Mouse (Mus musculus) fibroblast of lung, adult 2 months (primary cell): ENCODE measurements around the gene Tbcd.

ENCODE experiments used
- DNase-seq: peaks from one replicate; pipeline ENCODE4 v3.0.0-alpha.2; 2011; ENCODE audit warnings: low read depth

Tbcd gene

GRCm38 (mm10) chr11:121451753-121452635 is at the start of gene Tbcd:
TSS of gene Tbcd (plus strand) at chr11:121451949.
- DNase-seq = peak; percentile 77

GRCm38 (mm10) chr11:121407366-121408155 is 44.2 kb upstream of the Tbcd start:
- no peak for DNase-seq

- no peak for DNase-seq
Measured at GRCm38 (mm10) chr11:121414762-121415161, 37.0 kb upstream of the Tbcd start.

DNA sequence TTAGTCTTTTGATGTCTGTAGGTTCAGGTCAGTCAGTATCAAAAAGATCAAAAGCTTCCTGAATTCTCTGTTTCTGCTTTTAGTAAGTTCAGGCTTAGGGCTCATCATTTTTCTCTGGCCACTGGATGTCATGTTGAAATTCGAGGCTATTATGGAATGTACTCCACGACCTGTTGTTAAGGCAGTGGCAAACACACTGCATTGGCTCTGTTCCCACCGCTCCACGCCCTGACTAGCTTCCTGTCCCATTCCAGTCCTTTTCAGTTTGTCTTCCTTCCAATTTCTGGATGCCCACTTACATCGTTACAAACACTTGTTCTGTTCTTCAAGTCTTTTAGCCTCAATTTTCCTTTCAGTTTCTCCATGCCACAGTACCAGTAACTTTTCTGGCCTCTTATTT is 36.4 kb upstream of the Tbcd start:
- DNase-seq = no peak

DNA sequence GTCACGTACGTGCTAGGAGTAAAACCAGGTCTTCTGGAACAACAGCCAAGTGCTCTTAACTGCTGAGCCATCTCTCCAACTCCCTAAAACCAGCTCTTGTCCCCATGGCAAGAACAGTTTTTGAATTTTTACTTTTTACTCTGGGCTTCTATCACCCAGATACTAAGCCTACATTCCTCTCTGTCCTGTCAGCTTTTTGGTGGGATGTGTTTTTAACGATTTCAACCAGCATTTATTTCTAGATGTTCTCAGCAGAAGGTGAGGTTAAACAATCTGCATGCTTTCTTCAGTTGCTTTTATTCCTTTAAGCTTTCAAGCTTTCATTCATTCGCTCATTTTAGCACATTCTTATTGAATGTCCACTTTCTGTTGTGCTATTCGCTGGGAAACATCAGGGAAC is 33.8 kb upstream of the Tbcd start:
- no peak for DNase-seq

DNA sequence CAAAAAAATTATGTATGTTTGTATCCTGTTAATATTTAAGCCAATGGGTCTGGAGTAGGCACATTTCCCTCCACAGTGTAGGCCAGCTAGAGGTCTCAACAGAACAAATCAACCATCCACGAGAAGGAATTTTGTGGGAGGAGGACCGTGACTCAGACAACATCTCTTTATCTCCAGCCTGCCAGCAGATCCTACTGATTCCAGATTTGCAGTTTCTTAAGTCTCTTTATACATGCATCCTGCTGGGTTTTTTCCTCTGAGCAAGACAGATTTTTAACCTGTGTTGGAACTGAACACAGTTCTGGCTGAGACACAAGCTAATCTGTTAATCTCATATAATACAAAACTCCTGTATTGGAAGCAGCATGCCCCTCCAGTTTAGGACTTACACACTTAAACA is 32.8 kb upstream of the Tbcd start:
- no peak for DNase-seq

DNA sequence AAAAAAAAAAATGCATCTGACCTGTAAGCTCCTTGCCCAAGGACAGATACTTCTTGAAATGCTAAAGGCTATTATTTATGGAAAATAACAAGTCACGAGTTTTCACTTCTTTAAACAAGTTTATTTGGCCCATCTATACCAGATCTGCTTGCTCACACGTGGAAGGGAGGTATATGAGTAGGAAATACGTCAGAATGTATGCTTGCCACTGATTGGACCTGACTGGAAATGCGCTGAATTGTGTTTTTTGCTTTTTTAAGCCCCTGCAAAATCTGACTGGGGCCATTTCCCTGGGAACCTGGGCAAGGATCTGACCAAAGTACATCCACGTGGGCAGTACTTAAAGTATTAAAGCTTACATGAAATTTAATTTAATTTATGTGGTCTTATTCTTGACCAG is 31.4 kb upstream of the Tbcd start:
- DNase-seq = no peak

- peak; percentile 96 for DNase-seq
Measured at GRCm38 (mm10) chr11:121420830-121421552, 30.8 kb upstream of the Tbcd start, which contains the start of gene Fn3krp. TSS of gene Fn3krp (plus strand) at chr11:121421401.

DNA sequence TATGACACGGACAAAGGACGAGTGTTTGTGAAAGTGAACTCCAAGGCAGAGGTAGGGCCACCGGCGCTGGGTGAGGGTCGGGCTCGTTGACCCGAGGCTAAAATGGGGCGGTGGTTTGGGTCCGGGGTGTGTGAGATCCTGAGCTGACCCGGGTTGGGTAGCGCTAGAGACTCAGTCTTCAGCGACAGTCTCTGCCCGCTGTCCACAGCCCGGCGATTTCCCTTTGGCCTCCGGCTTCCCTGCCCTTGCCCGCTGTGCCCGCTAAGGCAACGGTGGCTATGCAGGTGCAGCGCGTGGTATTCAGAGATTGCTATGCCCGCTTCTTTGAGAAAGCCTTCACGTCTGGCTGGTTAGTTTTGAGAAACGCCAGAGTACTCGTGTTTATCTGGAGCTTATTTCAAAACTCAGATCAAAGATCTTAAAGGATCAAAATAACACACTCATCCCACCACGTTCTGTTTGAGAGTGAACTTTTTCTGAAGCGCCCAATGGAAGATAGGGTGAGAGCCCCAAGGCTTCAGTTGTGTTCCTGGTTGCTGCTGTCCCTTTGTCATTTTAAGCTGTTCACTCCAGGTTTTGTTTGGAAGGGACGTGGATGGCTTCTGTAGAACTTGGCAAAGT is 30.1 kb upstream of the Tbcd start:
- no peak for DNase-seq

- no peak for DNase-seq
Measured at GRCm38 (mm10) chr11:121433397-121433796, 18.4 kb upstream of the Tbcd start.

GRCm38 (mm10) chr11:121434156-121435155 is 17.3 kb upstream of the Tbcd start, which contains the start of gene Fn3k:
TSS of gene Fn3k (plus strand) at chr11:121434913.
- no peak for DNase-seq

DNA sequence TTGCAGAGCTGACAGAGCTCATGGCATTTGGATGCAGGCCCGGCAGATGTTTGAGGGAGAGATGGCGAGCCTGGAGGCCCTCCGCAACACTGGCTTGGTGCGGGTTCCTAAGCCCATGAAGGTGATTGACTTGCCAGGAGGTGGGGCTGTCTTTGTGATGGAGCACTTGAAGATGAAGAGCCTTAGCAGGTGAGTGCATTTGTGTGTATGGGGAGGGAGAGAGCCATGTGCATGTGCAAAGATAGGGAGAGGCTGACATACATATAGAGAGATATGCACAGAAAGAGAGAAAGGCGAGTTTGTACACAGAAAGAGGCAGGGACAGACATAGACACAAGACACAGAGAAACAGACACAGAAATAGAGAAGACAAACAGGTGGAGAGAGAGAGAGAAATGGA is 14.5 kb upstream of the Tbcd start:
- no peak for DNase-seq

DNA sequence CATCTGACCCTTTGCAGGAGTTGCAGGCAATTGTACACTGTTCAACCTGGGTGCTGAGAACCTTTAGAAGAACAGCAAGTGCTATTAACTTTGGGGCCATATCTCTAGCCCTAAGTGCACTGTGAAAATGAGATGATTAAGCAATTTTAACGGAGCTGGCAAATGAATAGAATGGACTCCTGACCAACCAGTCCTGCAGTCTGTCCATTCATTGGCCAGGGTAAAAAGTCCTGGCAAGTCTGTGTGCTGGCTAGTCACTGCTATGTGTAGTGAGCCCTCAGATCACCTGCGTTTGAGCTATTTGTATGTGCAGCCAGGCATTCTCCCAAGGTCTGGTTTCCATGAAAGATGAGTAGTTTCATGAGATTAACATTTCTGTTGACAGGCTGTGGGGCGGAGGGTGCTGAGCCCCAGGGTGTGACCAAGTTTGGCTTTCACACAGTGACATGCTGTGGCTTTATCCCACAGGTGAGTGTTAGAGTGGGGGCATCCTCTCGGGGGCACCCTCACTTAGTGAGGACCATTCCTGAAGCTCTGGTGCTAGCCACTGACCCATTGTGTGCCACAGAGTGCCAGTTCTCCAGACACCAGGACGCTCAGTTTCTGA is 12.0 kb upstream of the Tbcd start:
- DNase-seq = no peak

GRCm38 (mm10) chr11:121441653-121442052 is 10.1 kb upstream of the Tbcd start:
- no peak for DNase-seq

DNA sequence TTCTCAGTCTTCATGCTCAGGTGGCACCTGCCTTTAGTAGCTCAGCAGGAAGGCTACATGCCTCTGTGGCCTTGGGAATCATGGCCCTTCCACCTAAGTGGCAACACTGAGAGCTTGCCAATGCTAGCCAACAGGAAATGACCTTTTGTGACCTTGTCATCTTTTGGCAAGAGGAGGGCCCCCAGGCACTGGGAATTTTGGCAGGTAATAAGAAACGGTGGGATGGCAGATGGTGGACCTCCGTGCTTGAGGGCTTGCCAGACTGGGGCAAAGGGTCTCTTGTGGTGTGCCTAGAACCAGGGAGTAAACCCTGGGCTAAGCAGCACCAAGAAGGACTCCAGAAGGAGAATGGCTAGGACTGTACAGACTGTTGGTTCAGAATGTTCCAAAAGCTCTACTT is 9.7 kb upstream of the Tbcd start:
- DNase-seq = no peak

DNA sequence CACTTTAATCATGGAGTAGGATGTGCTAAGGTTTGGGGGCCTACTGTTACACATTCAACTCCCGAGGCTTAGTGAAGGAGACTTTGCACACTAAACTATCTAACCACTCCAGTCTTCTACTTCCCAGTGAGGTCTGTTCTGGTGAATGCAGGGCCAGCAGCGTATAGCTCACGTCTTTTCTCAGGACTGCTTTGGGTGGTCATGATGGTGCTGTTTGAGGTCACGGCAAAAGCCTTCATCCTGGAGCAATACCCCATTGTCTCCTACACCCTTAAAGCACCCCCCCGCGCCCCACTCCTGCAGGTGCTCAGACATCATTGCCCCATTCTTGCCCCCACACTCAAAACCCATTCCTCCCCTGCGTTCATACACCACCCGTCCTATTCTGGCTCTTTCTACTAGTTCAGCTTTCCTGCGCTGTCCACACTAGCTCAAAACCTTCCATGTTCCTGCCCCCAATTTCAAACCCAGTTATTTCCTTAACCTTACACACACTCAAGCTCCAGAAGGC is 478 bp upstream of the Tbcd start:
- DNase-seq = no peak

- DNase-seq = no peak
Measured at GRCm38 (mm10) chr11:121457874-121458273, 6.1 kb downstream of the Tbcd start.

GRCm38 (mm10) chr11:121467408-121467807 is 15.7 kb downstream of the Tbcd start:
- DNase-seq = no peak

DNA sequence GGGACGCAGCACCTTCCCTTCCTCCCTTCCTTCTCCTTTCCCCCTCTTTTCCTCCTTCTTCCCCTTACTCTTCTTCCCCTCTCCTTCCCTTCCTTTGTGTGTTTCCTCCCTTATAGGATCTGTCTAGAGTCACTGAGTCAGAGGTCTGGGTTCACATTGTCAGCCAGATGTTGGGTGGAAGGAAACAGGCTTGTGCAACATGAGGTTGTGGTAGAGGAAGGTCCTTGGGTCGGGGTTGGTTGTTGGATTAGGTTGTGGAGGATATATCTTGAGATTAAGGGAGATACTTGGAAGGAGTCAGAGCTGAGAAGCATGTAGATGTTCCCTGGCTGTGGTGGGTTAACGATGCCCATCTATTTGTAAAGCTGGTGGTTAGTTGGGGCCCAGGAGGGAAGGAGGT is 23.1 kb downstream of the Tbcd start:
- DNase-seq = no peak
